Mouse (Mus musculus) layer of hippocampus, adult 2 months (tissue): ENCODE measurements around the gene Gm10073. TPM values are rescaled to one million over a fixed set of nuclear protein-coding genes. Genes with fewer than 3 reads are reported as not detected.
A peak's percentile ranks its signal among the peaks of the same experiment; 100 is the strongest.
"Not testable (repeated sequence)": the region's sequence is repeated elsewhere in the genome, so short reads cannot be mapped to it uniquely, and the experiment has no call there.

ENCODE experiments used
- DNase-seq, 2 experiments: peaks; one replicate each; pipeline ENCODE4 v3.0.0; 2022; ENCODE audit warnings: low spot score in 2 of 2
- H3K27ac ChIP-seq: fragments of 200-600 bp; 2 replicates; pipeline ENCODE4 v1.8.1; 2022
- H3K4me3 ChIP-seq: fragments of 200-600 bp; 2 replicates; pipeline ENCODE4 v1.8.1; 2022; ENCODE audit warnings: mild to moderate bottlenecking
- CTCF ChIP-seq: fragments of 200-600 bp; conservative IDR thresholded peaks from 2 replicates; pipeline ENCODE4 v1.8.1; 2022; ENCODE audit warnings: antibody characterized with exemption, mild to moderate bottlenecking, moderate library complexity
- long read RNA-seq, 2 experiments: library from polyadenylated mRNA; stranded (forward); transcript quantifications; one replicate each; pipeline ENCODE4 v2.0.0; 2021; ENCODE audit warnings: borderline mapping rate in 2 of 2
- total RNA-seq, 2 experiments: library from RNA; stranded (reverse); gene quantifications; 2 replicates each; pipeline ENCODE4 v1.2.3; 2021

The Gm10073 gene
- 10 to 100 TPM; 90.4 to 97.5 TPM for total RNA-seq
- long read RNA-seq, experiment 1, partial matches to known transcripts, result 0 of 1 reads
- long read RNA-seq, experiment 1, other reads (novel, unspliced or antisense), result 0 of 1 reads
- long read RNA-seq, experiment 2, partial matches to known transcripts, result 0 of 1 reads
- long read RNA-seq, experiment 2, other reads (novel, unspliced or antisense), result 0 of 1 reads

- not testable (repeated sequence) for H3K4me3 ChIP-seq, DNase-seq, H3K27ac ChIP-seq
These were observed at the start of gene Gm10073 for GRCm38 (mm10) chr8:106573168-106573567. Gene Gm10073 (minus strand): TSS chr8:106573461.

GRCm38 (mm10) chr8:106623016-106623415 is 49.8 kb upstream of the Gm10073 start:
- Histone ChIP-seq H3K27ac (no peak overlapping the region), H3K4me3 (no peak overlapping the region)
- TF ChIP-seq CTCF, result no peak
- DNase-seq, result no peak

GRCm38 (mm10) chr8:106620488-106620887 is 47.2 kb upstream of the Gm10073 start:
- Histone ChIP-seq H3K27ac (no peak overlapping the region), H3K4me3 (no peak overlapping the region)
- no peak for DNase-seq
- no peak for TF ChIP-seq CTCF

DNA sequence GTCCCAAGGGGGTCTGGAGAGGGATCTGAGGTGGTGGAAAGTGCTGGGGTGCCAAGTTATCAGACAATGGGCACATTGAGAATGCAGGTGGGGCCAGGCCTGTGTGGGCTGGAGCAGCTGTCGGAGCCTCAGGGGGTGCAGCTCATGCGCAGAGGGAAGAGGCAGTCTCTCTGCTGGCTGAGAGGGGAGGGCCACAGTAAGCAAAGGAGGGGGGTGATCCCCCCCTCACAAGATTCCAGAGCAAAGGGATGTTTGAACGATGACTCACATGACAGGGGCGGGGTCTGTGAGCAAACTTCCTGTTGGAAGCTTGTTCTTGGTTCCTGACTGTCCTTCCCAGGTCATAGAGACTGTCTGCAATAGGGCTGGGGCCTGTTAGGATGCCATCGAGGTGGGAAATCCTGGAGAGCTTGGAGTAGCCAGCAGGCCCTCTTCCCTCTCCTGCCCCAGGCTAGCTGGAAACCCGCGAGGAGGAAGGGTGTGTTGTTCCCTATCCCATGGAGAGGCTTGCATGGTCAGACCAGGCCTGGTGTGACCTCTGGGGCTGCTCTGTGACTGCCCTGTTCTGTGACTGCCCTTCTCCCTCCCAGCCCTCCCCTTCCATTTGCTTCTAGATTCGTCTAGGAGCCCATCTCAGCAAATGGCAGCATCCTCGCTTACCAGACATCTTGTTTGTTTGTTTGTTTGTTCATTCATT is 46.4 kb upstream of the Gm10073 start:
- no peak overlapping the region for H3K4me3 ChIP-seq
- no peak overlapping the region for H3K27ac ChIP-seq
- DNase-seq, result peak in 1 of 2 experiments; percentile 16
- no peak for TF ChIP-seq CTCF

DNA sequence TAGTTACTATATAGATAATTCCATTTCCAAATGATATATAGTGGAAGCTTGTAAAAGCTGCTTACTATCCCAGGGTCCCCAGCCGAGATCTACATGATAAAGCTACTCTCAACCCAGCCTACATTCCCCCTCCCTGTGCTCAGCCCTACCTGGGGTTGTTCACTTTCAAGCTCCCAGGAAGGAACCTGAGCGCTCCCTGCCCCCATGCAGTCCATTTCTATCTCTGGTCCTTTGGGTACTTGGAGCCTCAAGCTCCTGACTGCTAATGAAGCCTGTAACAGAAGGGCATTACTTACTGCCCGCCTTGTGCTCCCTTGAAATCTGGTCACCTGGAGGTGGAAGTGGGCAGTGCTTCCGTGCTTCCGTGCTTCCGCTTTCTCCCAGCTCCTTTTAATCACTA is 45.1 kb upstream of the Gm10073 start:
- Histone ChIP-seq H3K27ac (no peak overlapping the region), H3K4me3 (no peak overlapping the region)
- no peak for TF ChIP-seq CTCF
- DNase-seq, result no peak

GRCm38 (mm10) chr8:106617865-106618264 is 44.6 kb upstream of the Gm10073 start:
- DNase-seq, result no peak
- H3K4me3 ChIP-seq, result no peak overlapping the region
- TF ChIP-seq CTCF, result no peak
- H3K27ac ChIP-seq, result no peak overlapping the region

- no peak overlapping the region for H3K27ac ChIP-seq
- H3K4me3 ChIP-seq, result no peak overlapping the region
- TF ChIP-seq CTCF, result no peak
These were observed 43.9 kb upstream of the Gm10073 start for GRCm38 (mm10) chr8:106617196-106617595.

DNA sequence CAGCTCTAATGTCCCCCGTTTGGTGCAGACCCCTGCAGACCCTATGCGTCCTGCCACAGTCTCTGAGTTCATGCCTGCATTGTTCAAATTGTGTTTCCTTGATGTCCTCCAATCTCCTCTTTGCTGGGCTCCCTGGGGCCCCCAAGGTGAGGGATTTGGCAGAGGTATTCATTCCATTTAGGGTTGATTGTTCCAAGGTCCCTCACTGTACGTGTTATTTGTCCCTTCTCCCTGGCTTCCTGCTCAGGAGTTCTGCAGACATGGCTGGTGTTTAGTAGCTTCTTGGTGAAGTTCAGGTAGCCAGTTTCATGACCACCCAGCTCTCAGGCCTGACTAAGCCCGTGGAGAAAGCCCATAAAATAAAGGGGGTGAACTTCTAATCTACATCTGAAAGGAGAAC is 43.4 kb upstream of the Gm10073 start:
- TF ChIP-seq CTCF, result no peak
- no peak for DNase-seq
- Histone ChIP-seq H3K27ac (no peak overlapping the region), H3K4me3 (no peak overlapping the region)

More at GRCm38 (mm10) chr8:106617196-106617595, 43.9 kb upstream of the Gm10073 start:
- no peak for DNase-seq

- Histone ChIP-seq H3K27ac (no peak overlapping the region), H3K4me3 (no peak overlapping the region)
- TF ChIP-seq CTCF, result no peak
- no peak for DNase-seq
These were observed 42.5 kb upstream of the Gm10073 start for GRCm38 (mm10) chr8:106615661-106616299.

- no peak for DNase-seq
- H3K27ac ChIP-seq, result no peak overlapping the region
- no peak overlapping the region for H3K4me3 ChIP-seq
- TF ChIP-seq CTCF, result no peak
These were observed 41.4 kb upstream of the Gm10073 start for GRCm38 (mm10) chr8:106614704-106615103.

GRCm38 (mm10) chr8:106612047-106612446 is 38.8 kb upstream of the Gm10073 start:
- no peak overlapping the region for H3K4me3 ChIP-seq
- TF ChIP-seq CTCF, result no peak
- no peak for DNase-seq
- no peak overlapping the region for H3K27ac ChIP-seq

DNA sequence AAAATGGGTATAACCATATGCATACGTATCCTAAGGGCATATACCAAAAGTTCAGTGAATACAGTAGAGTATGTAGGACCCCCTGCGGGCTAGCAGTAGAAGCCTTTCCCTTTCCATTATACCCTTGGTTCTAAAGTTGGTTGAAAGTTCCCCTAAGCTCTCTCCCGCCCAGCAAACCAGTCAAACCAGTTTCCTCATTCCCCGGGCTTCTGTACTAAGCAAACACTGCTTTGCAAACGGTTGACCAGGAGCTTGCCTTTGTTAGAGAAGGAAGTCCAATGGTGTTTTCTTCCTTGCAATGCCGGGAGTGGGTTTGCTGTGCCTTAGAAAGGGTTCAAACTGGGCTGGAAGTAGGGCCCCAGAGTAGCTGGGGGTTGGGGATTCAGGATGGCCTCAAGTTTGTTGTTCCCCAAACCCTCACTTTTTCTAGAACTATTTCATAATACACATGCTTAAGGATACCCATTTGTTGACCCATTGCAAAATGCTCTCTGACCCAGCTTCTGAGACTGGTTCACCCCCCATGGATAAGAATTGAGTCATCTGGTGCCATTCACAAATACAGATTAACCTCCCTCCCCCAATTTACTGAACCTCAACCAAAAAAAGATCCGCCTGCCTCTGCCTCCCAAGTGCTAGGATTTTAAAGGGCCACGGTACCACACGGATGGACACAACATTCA is 37.8 kb upstream of the Gm10073 start:
- no peak for TF ChIP-seq CTCF
- H3K4me3 ChIP-seq, result no peak overlapping the region
- no peak overlapping the region for H3K27ac ChIP-seq
- no peak for DNase-seq
